Mouse (Mus musculus): ENCODE results near the gene Gde1. TPM values are rescaled to one million over a fixed set of nuclear protein-coding genes. Genes with fewer than 3 reads are reported as not detected.

Gene Gde1
- total RNA-seq (2014; rRNA removed): 271 and 289 TPM in 2 replicates
- polyA plus RNA-seq (2015; fragmentation: Nextera tagmentation; extraction: Ambion mirVana): 263 and 284 TPM in 2 replicates

GRCm38 (mm10) chr7:118705101-118705961, at the start of gene Gde1:
Gde1 (minus strand) TSS chr7:118705778.
- Histone ChIP-seq H3K4me3 (ENCODE audit: low read depth, low read length) (peak within 1 kb of the TSS; percentile 86), H3K27me3 (ENCODE audit: insufficient read depth, low read length) (no peaks in the 10 kb centered on the region), H3K9ac (peak within 1 kb of the TSS; percentile 93), H3K4me1 (ENCODE audit: insufficient read depth) (peaks cover 22% of the 10 kb centered on the region), H3K27ac (ENCODE audit: low read depth, low read length) (peak within 1 kb of the TSS; percentile 94), H3K4me2 (ENCODE audit: low read depth) (peak within 1 kb of the TSS; percentile 63), H3K36me3 (ENCODE audit: insufficient read depth) (no peaks in the 10 kb centered on the region; the same call in 1 of the 2 replicates), H3K9me3 (ENCODE audit: low read length) (no peaks in the 10 kb centered on the region)
- peak; percentile 93 for DNase-seq
- peak; percentile 27 for TF ChIP-seq CTCF (IDR thresholded peaks at IDR 0.05; ENCODE audit: low read depth)
- ATAC-seq: peak; percentile 97
- WGBS: 2% methylated on average over 65 of the region's 66 CpGs

- H3K4me1 ChIP-seq (ENCODE audit: insufficient read depth): no peaks in the 10 kb centered on the region
- no peak overlapping the region for H3K9ac ChIP-seq
- H3K9me3 ChIP-seq (ENCODE audit: low read length): no peaks in the 10 kb centered on the region
- H3K4me2 ChIP-seq (ENCODE audit: low read depth): no peak overlapping the region
- no peaks in the 10 kb centered on the region for H3K27me3 ChIP-seq (ENCODE audit: insufficient read depth, low read length)
- no peak for TF ChIP-seq CTCF (IDR thresholded peaks at IDR 0.05; ENCODE audit: low read depth)
- DNase-seq (no peak), ATAC-seq (no peak)
- 93% methylated on average over 7 of the region's 7 CpGs for WGBS
- H3K27ac ChIP-seq (ENCODE audit: low read depth, low read length): no peak overlapping the region
- H3K4me3 ChIP-seq (ENCODE audit: low read depth, low read length): no peak overlapping the region
- H3K36me3 ChIP-seq (ENCODE audit: insufficient read depth): peaks cover 93% of the 10 kb centered on the region
Observed at GRCm38 (mm10) chr7:118751625-118752024, 46.0 kb upstream of the Gde1 start.

- Histone ChIP-seq H3K27ac (ENCODE audit: low read depth, low read length) (no peak overlapping the region), H3K9ac (no peak overlapping the region), H3K27me3 (ENCODE audit: insufficient read depth, low read length) (no peaks in the 10 kb centered on the region), H3K4me1 (ENCODE audit: insufficient read depth) (no peaks in the 10 kb centered on the region), H3K9me3 (ENCODE audit: low read length) (no peaks in the 10 kb centered on the region), H3K36me3 (ENCODE audit: insufficient read depth) (peaks cover 86% of the 10 kb centered on the region), H3K4me2 (ENCODE audit: low read depth) (no peak overlapping the region), H3K4me3 (ENCODE audit: low read depth, low read length) (no peak overlapping the region)
- TF ChIP-seq CTCF (IDR thresholded peaks at IDR 0.05; ENCODE audit: low read depth): no peak
- 88% methylated on average over 8 of the region's 8 CpGs for WGBS
- DNase-seq (no peak), ATAC-seq (no peak)
Observed at GRCm38 (mm10) chr7:118749706-118750105, 44.1 kb upstream of the Gde1 start.

- peak overlapping the region; percentile 40; the same call in 1 of the 2 replicates for H3K27ac ChIP-seq (ENCODE audit: low read depth, low read length)
- H3K4me2 ChIP-seq (ENCODE audit: low read depth): no peak overlapping the region
- peaks cover 79% of the 10 kb centered on the region for H3K36me3 ChIP-seq (ENCODE audit: insufficient read depth)
- DNase-seq (peak; percentile 61), ATAC-seq (peak; percentile 80)
- no peaks in the 10 kb centered on the region for H3K9me3 ChIP-seq (ENCODE audit: low read length)
- H3K4me3 ChIP-seq (ENCODE audit: low read depth, low read length): no peak overlapping the region
- H3K9ac ChIP-seq: no peak overlapping the region
- H3K4me1 ChIP-seq (ENCODE audit: insufficient read depth): no peaks in the 10 kb centered on the region
- no peaks in the 10 kb centered on the region for H3K27me3 ChIP-seq (ENCODE audit: insufficient read depth, low read length)
- 46% methylated on average over 12 of the region's 12 CpGs for WGBS
- no peak for TF ChIP-seq CTCF (IDR thresholded peaks at IDR 0.05; ENCODE audit: low read depth)
Observed at GRCm38 (mm10) chr7:118747891-118748672, 42.5 kb upstream of the Gde1 start.

- Histone ChIP-seq H3K4me3 (ENCODE audit: low read depth, low read length) (no peak overlapping the region), H3K36me3 (ENCODE audit: insufficient read depth) (peaks cover 46% of the 10 kb centered on the region), H3K4me1 (ENCODE audit: insufficient read depth) (0 out of 2 replicates have a peak, but pooled peaks cover 9% of the 10 kb centered on the region), H3K9ac (no peak overlapping the region), H3K9me3 (ENCODE audit: low read length) (no peaks in the 10 kb centered on the region), H3K27me3 (ENCODE audit: insufficient read depth, low read length) (no peaks in the 10 kb centered on the region), H3K27ac (ENCODE audit: low read depth, low read length) (no peak overlapping the region), H3K4me2 (ENCODE audit: low read depth) (no peak overlapping the region)
- 97% methylated on average over 5 of the region's 5 CpGs for WGBS
- DNase-seq (no peak), ATAC-seq (no peak)
- TF ChIP-seq CTCF (IDR thresholded peaks at IDR 0.05; ENCODE audit: low read depth): no peak
Observed at GRCm38 (mm10) chr7:118744766-118745165, 39.2 kb upstream of the Gde1 start.

GRCm38 (mm10) chr7:118742278-118742677, 36.7 kb upstream of the Gde1 start:
- no peak overlapping the region for H3K9ac ChIP-seq
- H3K27me3 ChIP-seq (ENCODE audit: insufficient read depth, low read length): no peaks in the 10 kb centered on the region
- H3K4me3 ChIP-seq (ENCODE audit: low read depth, low read length): no peak overlapping the region
- H3K4me1 ChIP-seq (ENCODE audit: insufficient read depth): 0 out of 2 replicates have a peak, but pooled peaks cover 9% of the 10 kb centered on the region
- DNase-seq: no peak
- H3K27ac ChIP-seq (ENCODE audit: low read depth, low read length): no peak overlapping the region
- 75% methylated on average over 6 of the region's 6 CpGs for WGBS
- no peaks in the 10 kb centered on the region for H3K9me3 ChIP-seq (ENCODE audit: low read length)
- ATAC-seq: no peak
- peaks cover 22% of the 10 kb centered on the region for H3K36me3 ChIP-seq (ENCODE audit: insufficient read depth)
- TF ChIP-seq CTCF (IDR thresholded peaks at IDR 0.05; ENCODE audit: low read depth): no peak
- no peak overlapping the region for H3K4me2 ChIP-seq (ENCODE audit: low read depth)
